Mouse (Mus musculus) limb, embryonic 10.5 days (tissue): ENCODE measurements at regions not wholly inside any gene's neighbourhood (a gene's known extent, or its start where the extent isn't known, plus 50 kb on each side); places are given as distances from the start of the nearest gene placed in this dataset.
A peak's percentile ranks its signal among the peaks of the same experiment; 100 is the strongest.

Experiments
- DNase-seq: peaks from one replicate; pipeline ENCODE4 v3.0.0-alpha.2; 2017; ENCODE audit warnings: low spot score
- H3K27ac ChIP-seq: fragments of 300-500 bp; sonication (generic); 2 replicates; pipeline ENCODE4 v1.5.1; 2016; ENCODE audit warnings: mild to moderate bottlenecking
- H3K27me3 ChIP-seq: fragments of 300-500 bp; sonication (generic); 2 replicates; pipeline ENCODE4 v1.6.1; 2016; ENCODE audit warnings: low read depth, mild to moderate bottlenecking; ENCODE audit not compliant: poor library complexity, severe bottlenecking
- H3K36me3 ChIP-seq: fragments of 300-500 bp; sonication (generic); 2 replicates; pipeline ENCODE4 v1.6.1; 2016; ENCODE audit warnings: mild to moderate bottlenecking, moderate library complexity
- H3K4me1 ChIP-seq: fragments of 300-500 bp; sonication (generic); 2 replicates; pipeline ENCODE4 v1.6.1; 2016
- H3K4me3 ChIP-seq: fragments of 300-500 bp; sonication (generic); 2 replicates; pipeline ENCODE4 v1.5.1; 2016; ENCODE audit warnings: mild to moderate bottlenecking, moderate library complexity
- H3K9me3 ChIP-seq: fragments of 300-500 bp; sonication (generic); replicated peaks from 2 replicates; pipeline ENCODE4 v1.6.1; 2016; ENCODE audit warnings: mild to moderate bottlenecking
- WGBS: fragments of 180-500 bp; shearing (Covaris S2); methylation state at CpG from one replicate; pipeline ENCODE4 v1.1.7; 2016; 5-methylcytosine and 5-hydroxymethylcytosine counted together

GRCm38 (mm10) chr15:59954345-59954744 lies 62.1 kb downstream of the 4933412E24Rik start:
- no peaks in the 10 kb centered on the region for H3K27me3 ChIP-seq
- no peak overlapping the region for H3K27ac ChIP-seq
- no peaks in the 10 kb centered on the region for H3K36me3 ChIP-seq
- H3K9me3 ChIP-seq, result no peaks in the 10 kb centered on the region
- peaks cover 6% of the 10 kb centered on the region; the same call in 1 of the 2 replicates for H3K4me1 ChIP-seq
- no peak overlapping the region for H3K4me3 ChIP-seq
- 78% methylated on average over 3 of the region's 3 CpGs for WGBS
- DNase-seq, result no peak

- Histone ChIP-seq H3K36me3 (no peaks in the 10 kb centered on the region), H3K27me3 (no peaks in the 10 kb centered on the region), H3K4me3 (no peak overlapping the region), H3K27ac (no peak overlapping the region), H3K4me1 (peaks cover 6% of the 10 kb centered on the region; the same call in 1 of the 2 replicates), H3K9me3 (no peaks in the 10 kb centered on the region)
- no peak for DNase-seq
- 76% methylated on average over 4 of the region's 4 CpGs for WGBS
Measured at GRCm38 (mm10) chr15:59953857-59954256, 62.6 kb downstream of the 4933412E24Rik start.

- no peaks in the 10 kb centered on the region for H3K27me3 ChIP-seq
- H3K4me1 ChIP-seq, result peaks cover 20% of the 10 kb centered on the region
- WGBS, result 88% methylated on average over 3 of the region's 3 CpGs
- no peaks in the 10 kb centered on the region for H3K36me3 ChIP-seq
- H3K4me3 ChIP-seq, result no peak overlapping the region
- no peak overlapping the region for H3K27ac ChIP-seq
- DNase-seq, result no peak
- no peaks in the 10 kb centered on the region for H3K9me3 ChIP-seq
Measured at GRCm38 (mm10) chr15:59950617-59951216, 65.7 kb downstream of the 4933412E24Rik start.

GRCm38 (mm10) chr15:59945208-59945607 lies 71.2 kb downstream of the 4933412E24Rik start:
- peak overlapping the region; percentile 53 for H3K27ac ChIP-seq
- H3K27me3 ChIP-seq, result no peaks in the 10 kb centered on the region
- no peaks in the 10 kb centered on the region for H3K36me3 ChIP-seq
- H3K9me3 ChIP-seq, result no peaks in the 10 kb centered on the region
- 0 out of 2 replicates have a peak overlapping the region, but pooled peaks have one; percentile 10 for H3K4me3 ChIP-seq
- peak; percentile 77 for DNase-seq
- H3K4me1 ChIP-seq, result peaks cover 28% of the 10 kb centered on the region
- WGBS, result 5% methylated on average over 8 of the region's 8 CpGs

GRCm38 (mm10) chr15:59936486-59936885 lies 79.9 kb downstream of the 4933412E24Rik start:
- no peak overlapping the region for H3K4me3 ChIP-seq
- no peak overlapping the region for H3K27ac ChIP-seq
- no peak for DNase-seq
- no peaks in the 10 kb centered on the region for H3K4me1 ChIP-seq
- 79% methylated on average over 5 of the region's 5 CpGs for WGBS
- no peaks in the 10 kb centered on the region for H3K36me3 ChIP-seq
- H3K9me3 ChIP-seq, result no peaks in the 10 kb centered on the region
- no peaks in the 10 kb centered on the region for H3K27me3 ChIP-seq

GRCm38 (mm10) chr15:59913860-59914259 lies 102.6 kb downstream of the 4933412E24Rik start:
- WGBS, result 47% methylated on average over 4 of the region's 4 CpGs
- Histone ChIP-seq H3K4me1 (peaks cover 4% of the 10 kb centered on the region; the same call in 1 of the 2 replicates), H3K27me3 (no peaks in the 10 kb centered on the region), H3K9me3 (no peaks in the 10 kb centered on the region), H3K4me3 (no peak overlapping the region), H3K27ac (no peak overlapping the region), H3K36me3 (no peaks in the 10 kb centered on the region)
- no peak for DNase-seq

GRCm38 (mm10) chr15:59908300-59908699 lies 108.1 kb downstream of the 4933412E24Rik start:
- Histone ChIP-seq H3K4me1 (peaks cover 26% of the 10 kb centered on the region), H3K27ac (peak overlapping the region; percentile 42; the same call in 1 of the 2 replicates), H3K27me3 (no peaks in the 10 kb centered on the region), H3K36me3 (no peaks in the 10 kb centered on the region), H3K4me3 (no peak overlapping the region), H3K9me3 (no peaks in the 10 kb centered on the region)
- no peak for DNase-seq
- 61% methylated on average over 2 of the region's 2 CpGs for WGBS

- Histone ChIP-seq H3K4me1 (peaks cover 26% of the 10 kb centered on the region), H3K4me3 (no peak overlapping the region), H3K9me3 (no peaks in the 10 kb centered on the region), H3K27me3 (no peaks in the 10 kb centered on the region), H3K36me3 (no peaks in the 10 kb centered on the region), H3K27ac (0 out of 2 replicates have a peak overlapping the region, but pooled peaks have one; percentile 30)
- no peak for DNase-seq
- WGBS, result 85% methylated on average over 9 of the region's 9 CpGs
Measured at GRCm38 (mm10) chr15:59905832-59906797, 110.3 kb downstream of the 4933412E24Rik start.

GRCm38 (mm10) chr15:59904741-59905140 lies 111.7 kb downstream of the 4933412E24Rik start:
- Histone ChIP-seq H3K4me1 (peaks cover 26% of the 10 kb centered on the region), H3K4me3 (no peak overlapping the region), H3K27me3 (no peaks in the 10 kb centered on the region), H3K9me3 (no peaks in the 10 kb centered on the region), H3K27ac (no peak overlapping the region), H3K36me3 (no peaks in the 10 kb centered on the region)
- DNase-seq, result no peak
- 35% methylated on average over 5 of the region's 5 CpGs for WGBS

GRCm38 (mm10) chr15:59888996-59889395 lies 127.4 kb downstream of the 4933412E24Rik start:
- WGBS, result 96% methylated on average over 2 of the region's 2 CpGs

GRCm38 (mm10) chr15:59888131-59888459 lies 128.3 kb downstream of the 4933412E24Rik start:
- H3K36me3 ChIP-seq, result no peaks in the 10 kb centered on the region
- H3K27ac ChIP-seq, result no peak overlapping the region
- no peaks in the 10 kb centered on the region for H3K27me3 ChIP-seq
- WGBS, result 25% methylated on average over 2 of the region's 2 CpGs
- DNase-seq, result no peak
- peaks cover 10% of the 10 kb centered on the region for H3K4me1 ChIP-seq
- H3K4me3 ChIP-seq, result no peak overlapping the region
- no peaks in the 10 kb centered on the region for H3K9me3 ChIP-seq

More at GRCm38 (mm10) chr15:59888996-59889395, 127.4 kb downstream of the 4933412E24Rik start:
- Histone ChIP-seq H3K4me3 (no peak overlapping the region), H3K27ac (no peak overlapping the region), H3K4me1 (peaks cover 10% of the 10 kb centered on the region), H3K9me3 (no peaks in the 10 kb centered on the region), H3K27me3 (no peaks in the 10 kb centered on the region), H3K36me3 (no peaks in the 10 kb centered on the region)
- DNase-seq, result no peak

- Histone ChIP-seq H3K4me3 (no peak overlapping the region), H3K27ac (no peak overlapping the region), H3K9me3 (no peaks in the 10 kb centered on the region), H3K36me3 (no peaks in the 10 kb centered on the region), H3K27me3 (no peaks in the 10 kb centered on the region), H3K4me1 (peaks cover 10% of the 10 kb centered on the region)
- DNase-seq, result no peak
- WGBS, result 52% methylated on average over 5 of the region's 5 CpGs
Measured at GRCm38 (mm10) chr15:59887381-59888130, 128.9 kb downstream of the 4933412E24Rik start.
